Mouse (Mus musculus) gastrocnemius, adult 18-20 months (tissue): ENCODE data around the gene Hdac1. TPM values are rescaled to one million over a fixed set of nuclear protein-coding genes. Genes with fewer than 3 reads are reported as not detected.
"Not testable (repeated sequence)": the region's sequence is repeated elsewhere in the genome, so short reads cannot be mapped to it uniquely, and the experiment has no call there.

Experiments used
- DNase-seq: peaks from one replicate; pipeline ENCODE4 v3.0.0; 2021; ENCODE audit warnings: low spot score
- total RNA-seq, 2 experiments: library from RNA; stranded (reverse); gene quantifications; 2 replicates each; pipeline ENCODE4 v1.2.3; 2021

Hdac1 gene
- total RNA-seq, 2 experiments from 2014 or later = 7.7 to 8.2 TPM

DNA sequence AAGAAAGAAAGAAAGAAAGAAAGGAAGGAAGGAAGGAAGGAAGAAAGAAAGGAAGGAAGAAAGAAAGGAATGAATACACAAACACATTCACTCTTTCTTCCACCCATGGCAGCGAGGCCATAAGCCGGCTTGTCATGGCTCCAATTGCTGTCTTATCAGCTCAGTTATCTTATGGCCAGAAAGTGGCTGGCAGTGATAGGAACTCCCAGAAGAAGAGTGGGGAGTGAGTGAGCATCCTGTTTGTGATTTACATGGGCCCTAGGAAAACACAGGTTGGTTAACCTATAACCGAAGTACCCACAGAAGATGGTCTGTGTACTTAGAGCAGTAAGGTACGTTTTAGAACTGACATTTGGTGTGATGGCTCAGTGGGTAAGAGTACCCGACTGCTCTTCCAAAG is 18.7 kb upstream of the Hdac1 start:
- no peak for DNase-seq

DNA sequence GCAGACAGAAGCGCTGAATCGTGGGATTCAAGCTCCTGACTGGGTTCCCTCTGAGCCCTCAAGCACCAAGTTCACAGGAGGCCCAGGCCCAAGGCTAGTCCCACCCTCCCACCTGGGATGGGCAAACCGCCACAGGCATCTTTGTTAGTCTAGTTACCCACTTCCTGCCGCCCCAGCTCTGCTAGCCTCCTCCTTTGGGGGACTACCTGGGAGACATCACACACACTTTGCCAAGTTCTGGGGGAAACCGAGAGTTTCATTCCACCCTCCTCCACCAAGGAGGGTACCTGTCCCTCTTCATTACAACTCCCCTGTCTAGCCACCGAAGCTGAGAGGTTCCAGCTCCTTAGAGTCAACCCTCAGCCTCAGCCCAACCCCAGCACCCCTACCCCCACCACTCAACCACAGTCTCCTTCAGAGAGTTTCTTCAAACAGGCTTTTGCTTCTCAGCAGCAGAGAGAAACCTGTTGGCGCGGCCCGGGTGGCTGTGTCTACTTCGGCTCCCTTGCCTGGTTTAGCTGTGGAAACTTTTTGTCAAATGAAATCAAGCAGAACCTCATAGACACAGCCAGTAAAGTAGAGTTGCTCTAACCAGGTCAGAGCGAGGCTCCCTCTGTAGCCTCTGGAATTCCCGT is 15.9 kb upstream of the Hdac1 start:
- no peak for DNase-seq

DNA sequence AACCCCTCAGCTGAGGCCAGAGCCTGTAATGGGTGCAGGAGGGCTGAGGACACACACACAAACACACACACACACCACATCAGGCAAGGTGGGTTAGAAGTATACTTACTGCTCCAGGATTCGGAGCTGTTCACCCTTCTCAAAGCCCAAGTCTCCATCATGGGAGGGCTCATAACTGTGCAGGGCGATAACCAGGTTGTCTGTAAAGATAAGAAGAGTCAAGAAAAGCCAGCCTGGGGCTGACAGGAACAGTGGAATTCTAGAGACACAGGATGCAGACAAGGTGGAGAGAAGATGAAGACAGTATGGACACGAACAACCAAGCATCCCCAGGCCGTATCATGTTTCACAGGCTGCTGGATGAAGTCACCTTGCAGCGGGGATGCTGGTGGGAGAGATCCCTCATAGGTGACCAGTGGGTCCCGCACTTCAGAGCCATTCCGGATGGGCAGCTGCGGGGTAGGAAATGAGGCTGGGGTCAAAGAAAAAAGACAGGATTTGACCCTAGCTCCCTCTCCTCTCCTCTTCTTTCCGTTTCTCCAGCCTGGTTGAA is 14.8 kb upstream of the Hdac1 start:
- DNase-seq = no peak

DNA sequence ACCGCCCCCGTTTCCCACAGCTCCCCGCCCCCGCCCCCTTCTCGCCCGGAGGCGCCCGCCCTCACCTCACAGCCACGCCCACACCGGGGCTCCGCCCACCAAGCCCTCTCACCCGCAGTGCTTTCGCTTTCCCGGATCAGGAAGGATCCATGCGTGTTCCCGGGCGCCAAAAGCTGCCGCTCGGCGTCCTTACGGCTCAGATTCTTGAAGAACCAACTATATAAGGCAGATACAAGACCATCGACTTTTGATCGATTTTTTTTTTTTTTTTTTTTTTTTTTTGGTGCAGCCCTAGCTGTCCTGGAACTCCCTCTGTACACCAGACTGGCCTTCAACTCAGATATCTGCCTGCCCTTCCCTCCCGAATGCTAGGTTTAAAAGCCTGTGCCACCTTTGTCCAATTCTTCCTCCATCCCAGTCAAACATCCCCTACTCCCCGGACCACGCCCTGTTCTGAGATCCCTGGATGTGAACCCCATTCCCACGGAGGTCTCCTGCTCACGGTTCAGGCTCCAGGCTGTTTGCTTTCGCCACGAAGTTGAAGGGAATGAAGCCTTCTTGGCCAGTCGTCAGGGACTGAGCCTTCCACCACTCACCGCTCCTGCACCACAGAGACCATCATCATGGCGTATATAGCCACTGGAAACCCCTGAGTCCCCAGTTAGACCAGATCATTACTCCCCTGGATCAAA is 14.2 kb upstream of the Hdac1 start:
- DNase-seq = peak; percentile 87

- no peak for DNase-seq
Observed at GRCm38 (mm10) chr4:129555862-129556531, 13.5 kb upstream of the Hdac1 start.

- DNase-seq = no peak
Observed at GRCm38 (mm10) chr4:129555421-129555861, 12.9 kb upstream of the Hdac1 start.

- not testable (repeated sequence) for DNase-seq
Observed at GRCm38 (mm10) chr4:129554512-129554911, 12.0 kb upstream of the Hdac1 start.

DNA sequence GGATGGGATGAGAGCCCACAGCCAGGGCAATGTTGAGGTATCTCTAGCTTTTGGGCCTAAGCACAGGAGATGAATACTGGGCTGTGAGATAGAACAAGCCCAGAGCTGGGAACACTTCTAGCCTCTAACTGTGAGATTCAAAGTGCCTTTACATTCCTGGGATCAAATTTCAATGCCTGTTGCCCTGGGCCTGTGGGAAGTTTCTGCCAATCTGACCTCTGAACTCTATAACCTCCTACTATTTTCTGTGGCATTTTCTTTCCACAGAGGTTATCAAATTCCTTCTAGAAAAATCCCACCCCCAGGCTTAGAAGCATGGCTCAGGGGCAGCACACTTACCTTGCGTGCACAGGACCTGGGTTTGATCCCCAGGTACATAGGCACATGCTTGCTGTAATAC is 7.8 kb upstream of the Hdac1 start:
- no peak for DNase-seq

- no peak for DNase-seq
Observed at GRCm38 (mm10) chr4:129549306-129549705, 6.8 kb upstream of the Hdac1 start.

- DNase-seq = not testable (repeated sequence)
Observed at GRCm38 (mm10) chr4:129547631-129548030, 5.1 kb upstream of the Hdac1 start.

- DNase-seq = no peak
Observed at GRCm38 (mm10) chr4:129544106-129544505, 1.6 kb upstream of the Hdac1 start.

DNA sequence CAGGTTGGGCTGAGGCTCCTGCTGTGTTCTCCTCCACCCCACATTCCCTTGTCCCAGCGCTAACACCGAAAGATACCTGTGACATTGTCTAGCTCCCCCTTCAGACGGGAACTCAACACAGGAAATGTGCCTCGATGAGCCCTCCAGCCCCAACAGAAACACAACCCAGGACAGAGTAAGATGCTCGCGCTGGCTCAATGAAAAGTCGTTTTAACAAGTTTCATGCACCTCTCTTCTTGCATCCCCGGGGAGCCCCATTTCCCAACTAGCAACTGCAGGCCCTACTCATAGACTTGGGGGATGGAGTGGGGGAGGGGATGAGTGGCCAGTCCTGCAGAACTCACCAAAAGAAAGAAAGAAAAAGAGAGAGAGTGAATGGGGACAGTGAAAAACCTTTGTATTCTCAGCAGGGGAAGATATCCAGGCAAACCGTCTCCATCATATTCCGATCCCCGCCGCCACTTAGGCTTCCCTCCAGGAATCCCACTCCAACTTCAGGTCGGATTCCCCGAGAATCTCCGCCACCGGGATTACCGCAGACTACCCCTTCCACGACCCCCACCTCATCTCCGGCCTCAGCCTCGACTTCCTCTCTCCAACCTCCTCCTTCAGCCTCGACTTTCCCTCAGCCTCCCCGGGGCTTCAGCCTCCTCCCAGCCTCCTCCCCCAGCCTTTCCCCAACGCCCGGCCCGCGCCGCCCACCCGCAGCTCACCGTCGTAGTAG is 483 bp downstream of the Hdac1 start:
- DNase-seq = peak; percentile 7

- no peak for DNase-seq
Observed at GRCm38 (mm10) chr4:129540012-129540411, 2.5 kb downstream of the Hdac1 start.

GRCm38 (mm10) chr4:129528901-129529300 is 13.6 kb downstream of the Hdac1 start:
- DNase-seq = not testable (repeated sequence)

DNA sequence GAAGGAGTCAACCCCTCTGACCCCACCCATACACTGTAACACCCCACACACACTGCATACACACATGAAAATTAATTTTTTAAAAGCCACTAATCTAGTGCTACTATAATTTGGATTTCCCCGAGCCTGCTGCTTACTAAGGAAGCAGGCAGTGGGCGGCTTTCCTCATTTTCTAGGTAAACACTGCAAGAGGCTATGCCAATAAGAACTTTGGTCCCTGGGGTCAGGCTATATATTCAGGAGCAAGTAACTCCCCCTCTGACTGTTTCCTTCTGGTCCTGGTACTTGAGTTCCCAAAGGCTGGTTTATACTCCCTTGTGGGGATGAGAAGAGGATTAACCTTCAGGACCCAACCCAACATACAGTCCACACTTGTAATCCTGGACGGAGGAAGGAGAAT is 16.6 kb downstream of the Hdac1 start:
- DNase-seq = no peak

DNA sequence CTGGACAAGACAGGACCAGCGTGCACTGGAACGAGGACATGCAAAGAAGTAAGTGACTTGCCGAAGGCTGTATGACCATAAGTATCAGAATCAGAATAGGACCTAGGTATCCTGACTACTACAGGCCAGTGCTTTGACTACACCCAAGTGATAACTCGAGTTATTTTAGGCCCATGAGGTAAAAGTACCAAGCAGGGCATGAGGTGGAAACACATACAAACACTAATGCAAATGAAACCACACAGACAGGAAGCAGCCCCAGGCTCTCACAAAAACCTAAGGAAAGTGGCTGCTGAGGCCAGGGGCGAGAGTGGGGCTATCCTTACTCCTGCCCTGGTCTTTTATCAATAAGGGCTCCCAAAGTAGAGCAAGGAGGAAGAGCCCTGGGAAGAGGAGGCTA is 17.2 kb downstream of the Hdac1 start:
- no peak for DNase-seq

DNA sequence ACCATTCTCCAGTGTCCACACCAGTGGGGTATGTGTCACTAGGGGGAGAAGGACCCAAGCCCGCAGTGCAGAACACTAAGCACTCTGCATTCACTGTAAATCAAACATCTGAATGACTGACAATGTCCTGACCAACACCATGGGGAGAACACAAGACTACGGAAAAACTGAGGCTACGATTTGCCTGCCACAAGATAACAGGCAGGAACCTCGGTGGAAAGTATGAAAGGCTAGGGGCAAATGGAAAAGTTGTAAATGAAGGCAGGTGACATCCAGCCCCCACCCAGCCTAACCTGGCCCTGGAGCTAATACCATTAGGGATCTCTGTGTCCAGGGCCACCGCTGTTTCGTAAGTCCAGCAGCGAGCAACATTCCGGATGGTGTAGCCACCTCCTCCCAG is 24.0 kb downstream of the Hdac1 start:
- no peak for DNase-seq

DNA sequence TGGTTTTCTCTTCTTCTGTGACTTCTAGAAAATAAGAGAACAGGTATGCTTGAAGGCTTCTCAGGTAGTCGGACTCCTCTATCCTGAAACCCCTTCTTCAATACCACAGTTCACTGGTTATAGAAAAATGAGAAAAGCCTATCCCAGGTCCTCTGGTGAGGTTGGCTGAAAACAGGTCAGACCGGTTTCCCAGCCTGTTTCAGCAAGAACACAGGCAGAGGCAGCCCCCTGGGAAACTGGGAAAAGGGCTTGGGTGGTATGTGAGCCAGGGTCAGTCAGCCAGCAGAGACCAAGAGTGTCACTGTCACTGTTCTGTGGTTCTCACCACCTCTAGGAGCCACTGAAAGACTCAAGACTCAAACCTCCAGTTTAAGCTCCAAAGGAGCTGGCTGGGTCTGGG is 25.6 kb downstream of the Hdac1 start:
- DNase-seq = no peak

GRCm38 (mm10) chr4:129514300-129514898 is 28.1 kb downstream of the Hdac1 start:
- no peak for DNase-seq

GRCm38 (mm10) chr4:129513891-129514290 is 28.6 kb downstream of the Hdac1 start:
- no peak for DNase-seq

GRCm38 (mm10) chr4:129513086-129513767 is 29.3 kb downstream of the Hdac1 start, which contains the start of gene Marcksl1:
Marcksl1 (plus strand) TSS chr4:129513581.
- DNase-seq = peak; percentile 57
